Mouse (Mus musculus): ENCODE measurements around the gene Pde11a. TPM values are rescaled to one million over a fixed set of nuclear protein-coding genes. Genes with fewer than 3 reads are reported as not detected.
A peak's percentile ranks its signal among the peaks of the same experiment; 100 is the strongest.

Gene Pde11a
- polyA plus RNA-seq, 1 experiment from 2014 or later: 0.89 TPM

GRCm38 (mm10) chr2:75959850-75960365 is 378.7 kb downstream of the Pde11a start:
- DNase-seq (ENCODE audit: low spot score) (no peak), ATAC-seq (replicated peaks; ENCODE audit: low FRiP score, low read depth) (no peak)
- no peaks in the 10 kb centered on the region for H3K9me3 ChIP-seq (replicated peaks; ENCODE audit: low read length)
- peak overlapping the region; percentile 2; the same call in 1 of the 2 replicates for H3K4me2 ChIP-seq (ENCODE audit: low read length)
- H3K4me3 ChIP-seq (replicated peaks; ENCODE audit: low read depth, low read length): no peak overlapping the region
- no peaks in the 10 kb centered on the region for H3K36me3 ChIP-seq (ENCODE audit: insufficient read depth, low read length)
- no peaks in the 10 kb centered on the region for H3K27me3 ChIP-seq (ENCODE audit: insufficient read depth, low read length)
- peaks cover 21% of the 10 kb centered on the region for H3K4me1 ChIP-seq (replicated peaks; ENCODE audit: insufficient read depth, low read length)
- WGBS: 24% methylated on average over 15 of the region's 15 CpGs
- no peak overlapping the region; the same call in 1 of the 2 replicates for H3K9ac ChIP-seq (ENCODE audit: low read depth, low read length)
- TF ChIP-seq CTCF (IDR thresholded peaks at IDR 0.05; ENCODE audit: low read depth): no peak
- H3K27ac ChIP-seq: peak overlapping the region; percentile 57

GRCm38 (mm10) chr2:75959183-75959849 is 379.3 kb downstream of the Pde11a start:
- H3K9ac ChIP-seq (ENCODE audit: low read depth, low read length): no peak overlapping the region
- H3K36me3 ChIP-seq (ENCODE audit: insufficient read depth, low read length): no peaks in the 10 kb centered on the region
- ATAC-seq (replicated peaks; ENCODE audit: low FRiP score, low read depth): no peak
- 40% methylated on average over 18 of the region's 18 CpGs for WGBS
- no peaks in the 10 kb centered on the region for H3K9me3 ChIP-seq (replicated peaks; ENCODE audit: low read length)
- no peak overlapping the region for H3K4me3 ChIP-seq (replicated peaks; ENCODE audit: low read depth, low read length)
- H3K4me1 ChIP-seq (replicated peaks; ENCODE audit: insufficient read depth, low read length): peaks cover 17% of the 10 kb centered on the region
- DNase-seq (ENCODE audit: low spot score): no peak
- peak overlapping the region; percentile 57; the same call in 1 of the 2 replicates for H3K27ac ChIP-seq
- H3K4me2 ChIP-seq (ENCODE audit: low read length): no peak overlapping the region
- TF ChIP-seq CTCF (IDR thresholded peaks at IDR 0.05; ENCODE audit: low read depth): no peak
- no peaks in the 10 kb centered on the region for H3K27me3 ChIP-seq (ENCODE audit: insufficient read depth, low read length)

DNA sequence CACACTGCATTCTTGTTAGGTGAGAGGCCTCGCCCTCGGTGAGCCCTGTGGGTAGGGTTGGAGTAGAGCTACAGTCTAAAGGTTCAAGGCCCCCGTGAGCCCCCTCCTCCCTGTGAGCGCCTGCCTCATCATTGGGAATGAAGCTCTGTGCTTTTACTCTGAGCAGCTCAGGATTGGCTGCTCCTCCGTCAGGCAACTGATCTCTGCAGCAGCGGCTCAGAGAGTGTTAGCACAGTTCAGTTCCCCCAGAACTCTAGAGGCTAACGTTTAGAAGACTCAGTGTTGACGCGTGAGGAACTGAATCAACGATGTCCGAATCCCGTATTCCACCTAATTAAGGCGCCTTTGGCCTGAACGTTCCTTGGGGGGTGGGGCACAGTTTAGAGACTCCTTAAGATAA is 382.9 kb downstream of the Pde11a start:
- no peak overlapping the region for H3K4me2 ChIP-seq (ENCODE audit: low read length)
- 50% methylated on average over 14 of the region's 14 CpGs for WGBS
- peaks cover 12% of the 10 kb centered on the region for H3K4me1 ChIP-seq (replicated peaks; ENCODE audit: insufficient read depth, low read length)
- ATAC-seq (replicated peaks; ENCODE audit: low FRiP score, low read depth): no peak
- no peaks in the 10 kb centered on the region for H3K9me3 ChIP-seq (replicated peaks; ENCODE audit: low read length)
- no peaks in the 10 kb centered on the region for H3K27me3 ChIP-seq (ENCODE audit: insufficient read depth, low read length)
- H3K4me3 ChIP-seq (replicated peaks; ENCODE audit: low read depth, low read length): no peak overlapping the region
- H3K36me3 ChIP-seq (ENCODE audit: insufficient read depth, low read length): no peaks in the 10 kb centered on the region
- no peak overlapping the region for H3K27ac ChIP-seq
- TF ChIP-seq CTCF (IDR thresholded peaks at IDR 0.05; ENCODE audit: low read depth): no peak
- DNase-seq (ENCODE audit: low spot score): no peak
- no peak overlapping the region for H3K9ac ChIP-seq (ENCODE audit: low read depth, low read length)

GRCm38 (mm10) chr2:75953320-75953719 is 385.3 kb downstream of the Pde11a start:
- DNase-seq (ENCODE audit: low spot score) (no peak), ATAC-seq (replicated peaks; ENCODE audit: low FRiP score, low read depth) (no peak)
- Histone ChIP-seq H3K9me3 (replicated peaks; ENCODE audit: low read length) (no peaks in the 10 kb centered on the region), H3K4me1 (replicated peaks; ENCODE audit: insufficient read depth, low read length) (no peaks in the 10 kb centered on the region), H3K36me3 (ENCODE audit: insufficient read depth, low read length) (no peaks in the 10 kb centered on the region), H3K9ac (ENCODE audit: low read depth, low read length) (no peak overlapping the region), H3K27ac (no peak overlapping the region), H3K27me3 (ENCODE audit: insufficient read depth, low read length) (no peaks in the 10 kb centered on the region), H3K4me2 (ENCODE audit: low read length) (no peak overlapping the region), H3K4me3 (replicated peaks; ENCODE audit: low read depth, low read length) (no peak overlapping the region)
- WGBS: 91% methylated on average over 5 of the region's 5 CpGs
- no peak for TF ChIP-seq CTCF (IDR thresholded peaks at IDR 0.05; ENCODE audit: low read depth)

GRCm38 (mm10) chr2:75950685-75951084 is 387.9 kb downstream of the Pde11a start:
- no peak for TF ChIP-seq CTCF (IDR thresholded peaks at IDR 0.05; ENCODE audit: low read depth)
- Histone ChIP-seq H3K4me2 (ENCODE audit: low read length) (no peak overlapping the region), H3K9ac (ENCODE audit: low read depth, low read length) (no peak overlapping the region), H3K4me3 (replicated peaks; ENCODE audit: low read depth, low read length) (no peak overlapping the region), H3K27me3 (ENCODE audit: insufficient read depth, low read length) (no peaks in the 10 kb centered on the region), H3K9me3 (replicated peaks; ENCODE audit: low read length) (no peaks in the 10 kb centered on the region), H3K27ac (no peak overlapping the region), H3K4me1 (replicated peaks; ENCODE audit: insufficient read depth, low read length) (no peaks in the 10 kb centered on the region), H3K36me3 (ENCODE audit: insufficient read depth, low read length) (no peaks in the 10 kb centered on the region)
- ATAC-seq (replicated peaks; ENCODE audit: low FRiP score, low read depth): no peak
- WGBS: 76% methylated on average over 8 of the region's 8 CpGs
- no peak for DNase-seq (ENCODE audit: low spot score)

Small RNAs within 50 kb of the gene (microRNA-seq; reads per million reads assigned to microRNA genes)
- not detected for gene Gm44337

Other genes starting within 250 kb of the Pde11a start
- gene Cyct, start 21.7 kb upstream of the Pde11a start, polyA plus RNA-seq (2015; fragmentation: Nextera tagmentation; extraction: Ambion mirVana): 0.18 TPM in 1 of 2 replicates, not detected in the other
- gene Rbm45, start 31.2 kb upstream of the Pde11a start, polyA plus RNA-seq (2015; fragmentation: Nextera tagmentation; extraction: Ambion mirVana): 19.0 and 19.4 TPM in 2 replicates
- gene Osbpl6, start 67.7 kb upstream of the Pde11a start, polyA plus RNA-seq (2015; fragmentation: Nextera tagmentation; extraction: Ambion mirVana): 19.4 and 20.5 TPM in 2 replicates